Mouse (Mus musculus): Measurements from ENCODE around the gene Tank. TPM values are rescaled to one million over a fixed set of nuclear protein-coding genes. Genes with fewer than 3 reads are reported as not detected.

The Tank gene
- polyA plus RNA-seq, 1 experiment from 2014 or later, result 36.8 TPM

DNA sequence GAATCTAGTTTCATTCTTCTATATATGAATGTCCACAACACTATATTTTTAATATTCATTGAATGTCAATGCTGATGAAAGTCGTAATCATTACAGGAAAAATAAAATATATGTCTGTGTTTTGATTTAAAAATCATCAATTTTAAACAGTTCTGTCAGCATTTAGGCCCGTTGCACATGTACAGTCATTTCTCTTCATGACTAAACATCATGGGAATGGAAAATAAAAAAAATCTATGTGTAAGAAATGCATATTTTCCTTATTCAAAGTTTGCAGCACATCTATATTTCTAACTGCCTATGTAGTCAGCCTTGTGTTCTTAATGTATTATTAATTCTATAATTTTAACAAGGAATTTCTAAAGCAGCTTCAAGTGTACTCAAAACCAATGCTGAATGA lies 12.4 kb downstream of the Tank start:
- Histone ChIP-seq H3K27ac (ENCODE audit: low read depth, low read length) (no peak overlapping the region), H3K4me2 (ENCODE audit: low read length) (no peak overlapping the region), H3K4me3 (ENCODE audit: low read depth, low read length) (no peak overlapping the region), H3K36me3 (ENCODE audit: control insufficient read depth, insufficient read depth, low read length) (no peaks in the 10 kb centered on the region), H3K4me1 (ENCODE audit: control insufficient read depth, insufficient read depth, low read length) (no peaks in the 10 kb centered on the region), H3K9me3 (replicated peaks; ENCODE audit: control insufficient read depth, low read length) (no peaks in the 10 kb centered on the region), H3K9ac (ENCODE audit: low read length) (no peak overlapping the region), H3K27me3 (replicated peaks; ENCODE audit: control insufficient read depth, insufficient read depth, low read length) (no peaks in the 10 kb centered on the region)
- no peak for ATAC-seq
- 90% methylated on average over 2 of the region's 2 CpGs for WGBS
- no peak for DNase-seq (ENCODE audit: low spot score)

GRCm38 (mm10) chr2:61592095-61592494 lies 13.7 kb downstream of the Tank start:
- Histone ChIP-seq H3K36me3 (ENCODE audit: control insufficient read depth, insufficient read depth, low read length) (no peaks in the 10 kb centered on the region), H3K4me2 (ENCODE audit: low read length) (no peak overlapping the region), H3K27ac (ENCODE audit: low read depth, low read length) (no peak overlapping the region), H3K4me3 (ENCODE audit: low read depth, low read length) (no peak overlapping the region), H3K27me3 (replicated peaks; ENCODE audit: control insufficient read depth, insufficient read depth, low read length) (no peaks in the 10 kb centered on the region), H3K4me1 (ENCODE audit: control insufficient read depth, insufficient read depth, low read length) (no peaks in the 10 kb centered on the region), H3K9ac (ENCODE audit: low read length) (no peak overlapping the region), H3K9me3 (replicated peaks; ENCODE audit: control insufficient read depth, low read length) (no peaks in the 10 kb centered on the region)
- DNase-seq (ENCODE audit: low spot score) (no peak), ATAC-seq (no peak)
- 90% methylated on average over 3 of the region's 3 CpGs for WGBS

GRCm38 (mm10) chr2:61592699-61593029 lies 14.3 kb downstream of the Tank start:
- peak overlapping the region; percentile 56 for H3K4me2 ChIP-seq (ENCODE audit: low read length)
- peak overlapping the region; percentile 75 for H3K4me3 ChIP-seq (ENCODE audit: low read depth, low read length)
- no peaks in the 10 kb centered on the region for H3K4me1 ChIP-seq (ENCODE audit: control insufficient read depth, insufficient read depth, low read length)
- H3K9ac ChIP-seq (ENCODE audit: low read length), result peak overlapping the region; percentile 75
- H3K27me3 ChIP-seq (replicated peaks; ENCODE audit: control insufficient read depth, insufficient read depth, low read length), result no peaks in the 10 kb centered on the region
- H3K36me3 ChIP-seq (ENCODE audit: control insufficient read depth, insufficient read depth, low read length), result no peaks in the 10 kb centered on the region
- WGBS, result 19% methylated on average over 5 of the region's 5 CpGs
- H3K9me3 ChIP-seq (replicated peaks; ENCODE audit: control insufficient read depth, low read length), result no peaks in the 10 kb centered on the region
- DNase-seq (ENCODE audit: low spot score) (no peak), ATAC-seq (no peak)
- no peak overlapping the region for H3K27ac ChIP-seq (ENCODE audit: low read depth, low read length)

DNA sequence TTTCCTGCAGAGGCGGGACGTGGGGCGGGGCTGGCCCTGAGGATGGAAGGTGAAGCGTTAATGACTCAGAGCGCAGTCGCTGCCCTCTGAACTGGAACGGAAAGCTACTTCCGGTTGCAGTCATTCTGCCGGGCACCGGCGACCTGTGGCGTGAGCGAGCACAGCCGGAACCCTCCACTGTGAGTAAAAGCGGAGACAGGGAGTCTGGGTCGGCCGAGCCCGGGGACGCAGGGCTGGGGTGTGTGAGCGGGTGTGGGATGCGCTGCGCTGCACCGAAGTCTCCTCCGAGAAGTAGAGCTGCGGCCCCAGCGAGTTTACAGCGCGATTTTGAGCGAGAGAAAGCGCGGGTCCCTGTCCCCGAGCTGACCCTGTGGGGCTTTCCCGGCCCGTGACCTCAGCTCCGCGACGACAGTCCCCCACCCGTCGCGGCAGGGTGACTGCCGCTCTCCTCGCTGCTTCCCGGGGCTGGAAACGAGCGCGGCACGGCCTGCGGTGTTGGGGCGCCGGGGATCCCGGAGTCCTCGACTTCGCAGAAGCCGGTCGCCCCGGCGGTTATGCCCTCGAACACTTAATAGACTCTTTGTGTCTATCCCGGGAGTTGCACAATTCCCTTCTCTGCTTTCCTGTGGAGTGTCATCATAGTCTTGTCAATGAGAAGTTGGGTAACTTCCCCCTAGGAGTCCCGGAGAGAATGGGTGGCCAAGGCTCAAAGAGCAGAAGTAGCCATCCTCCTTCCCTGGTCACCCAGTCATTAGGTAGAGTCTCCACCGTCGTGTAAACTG lies 14.8 kb downstream of the Tank start:
- peak overlapping the region; percentile 60 for H3K27ac ChIP-seq (ENCODE audit: low read depth, low read length)
- H3K4me3 ChIP-seq (ENCODE audit: low read depth, low read length), result peak overlapping the region; percentile 75
- H3K36me3 ChIP-seq (ENCODE audit: control insufficient read depth, insufficient read depth, low read length), result no peaks in the 10 kb centered on the region
- ATAC-seq (peak; percentile 95), DNase-seq (ENCODE audit: low spot score) (peak; percentile 87)
- peak overlapping the region; percentile 75 for H3K9ac ChIP-seq (ENCODE audit: low read length)
- no peaks in the 10 kb centered on the region for H3K4me1 ChIP-seq (ENCODE audit: control insufficient read depth, insufficient read depth, low read length)
- no peaks in the 10 kb centered on the region for H3K9me3 ChIP-seq (replicated peaks; ENCODE audit: control insufficient read depth, low read length)
- H3K4me2 ChIP-seq (ENCODE audit: low read length), result peak overlapping the region; percentile 56
- WGBS, result under 1% methylated on average over 62 of the region's 62 CpGs
- no peaks in the 10 kb centered on the region for H3K27me3 ChIP-seq (replicated peaks; ENCODE audit: control insufficient read depth, insufficient read depth, low read length)

GRCm38 (mm10) chr2:61593871-61594304 lies 15.5 kb downstream of the Tank start:
- peak overlapping the region; percentile 75 for H3K4me3 ChIP-seq (ENCODE audit: low read depth, low read length)
- H3K27ac ChIP-seq (ENCODE audit: low read depth, low read length), result no peak overlapping the region
- H3K9ac ChIP-seq (ENCODE audit: low read length), result peak overlapping the region; percentile 75
- no peaks in the 10 kb centered on the region for H3K4me1 ChIP-seq (ENCODE audit: control insufficient read depth, insufficient read depth, low read length)
- no peaks in the 10 kb centered on the region for H3K36me3 ChIP-seq (ENCODE audit: control insufficient read depth, insufficient read depth, low read length)
- peak; percentile 19 for DNase-seq (ENCODE audit: low spot score)
- ATAC-seq, result no peak
- H3K4me2 ChIP-seq (ENCODE audit: low read length), result peak overlapping the region; percentile 56
- no peaks in the 10 kb centered on the region for H3K9me3 ChIP-seq (replicated peaks; ENCODE audit: control insufficient read depth, low read length)
- under 1% methylated on average over 12 of the region's 12 CpGs for WGBS
- no peaks in the 10 kb centered on the region for H3K27me3 ChIP-seq (replicated peaks; ENCODE audit: control insufficient read depth, insufficient read depth, low read length)

GRCm38 (mm10) chr2:61599730-61600129 lies 21.3 kb downstream of the Tank start:
- DNase-seq (ENCODE audit: low spot score) (no peak), ATAC-seq (no peak)
- 86% methylated on average over 1 of the region's 1 CpGs for WGBS
- H3K9ac ChIP-seq (ENCODE audit: low read length), result no peak overlapping the region
- H3K9me3 ChIP-seq (replicated peaks; ENCODE audit: control insufficient read depth, low read length), result no peaks in the 10 kb centered on the region
- H3K27me3 ChIP-seq (replicated peaks; ENCODE audit: control insufficient read depth, insufficient read depth, low read length), result no peaks in the 10 kb centered on the region
- H3K27ac ChIP-seq (ENCODE audit: low read depth, low read length), result no peak overlapping the region
- no peak overlapping the region for H3K4me2 ChIP-seq (ENCODE audit: low read length)
- H3K4me1 ChIP-seq (ENCODE audit: control insufficient read depth, insufficient read depth, low read length), result no peaks in the 10 kb centered on the region
- H3K4me3 ChIP-seq (ENCODE audit: low read depth, low read length), result no peak overlapping the region
- H3K36me3 ChIP-seq (ENCODE audit: control insufficient read depth, insufficient read depth, low read length), result no peaks in the 10 kb centered on the region

- no peaks in the 10 kb centered on the region for H3K36me3 ChIP-seq (ENCODE audit: control insufficient read depth, insufficient read depth, low read length)
- no peak overlapping the region for H3K4me3 ChIP-seq (ENCODE audit: low read depth, low read length)
- no peak overlapping the region for H3K27ac ChIP-seq (ENCODE audit: low read depth, low read length)
- no peak overlapping the region for H3K4me2 ChIP-seq (ENCODE audit: low read length)
- H3K9ac ChIP-seq (ENCODE audit: low read length), result no peak overlapping the region
- no peak for DNase-seq (ENCODE audit: low spot score)
- H3K9me3 ChIP-seq (replicated peaks; ENCODE audit: control insufficient read depth, low read length), result no peaks in the 10 kb centered on the region
- WGBS, result 72% methylated on average over 3 of the region's 3 CpGs
- no peaks in the 10 kb centered on the region for H3K27me3 ChIP-seq (replicated peaks; ENCODE audit: control insufficient read depth, insufficient read depth, low read length)
- ATAC-seq, result no peak
- no peaks in the 10 kb centered on the region for H3K4me1 ChIP-seq (ENCODE audit: control insufficient read depth, insufficient read depth, low read length)
Observed at GRCm38 (mm10) chr2:61603461-61603860, 25.1 kb downstream of the Tank start.

GRCm38 (mm10) chr2:61606942-61607341 lies 28.6 kb downstream of the Tank start:
- H3K4me2 ChIP-seq (ENCODE audit: low read length), result no peak overlapping the region
- H3K27ac ChIP-seq (ENCODE audit: low read depth, low read length), result no peak overlapping the region
- no peaks in the 10 kb centered on the region for H3K27me3 ChIP-seq (replicated peaks; ENCODE audit: control insufficient read depth, insufficient read depth, low read length)
- ATAC-seq (no peak), DNase-seq (ENCODE audit: low spot score) (no peak)
- no peak overlapping the region for H3K9ac ChIP-seq (ENCODE audit: low read length)
- WGBS, result 90% methylated on average over 1 of the region's 1 CpGs
- H3K4me1 ChIP-seq (ENCODE audit: control insufficient read depth, insufficient read depth, low read length), result no peaks in the 10 kb centered on the region
- H3K9me3 ChIP-seq (replicated peaks; ENCODE audit: control insufficient read depth, low read length), result no peaks in the 10 kb centered on the region
- no peaks in the 10 kb centered on the region for H3K36me3 ChIP-seq (ENCODE audit: control insufficient read depth, insufficient read depth, low read length)
- H3K4me3 ChIP-seq (ENCODE audit: low read depth, low read length), result no peak overlapping the region

- H3K9me3 ChIP-seq (replicated peaks; ENCODE audit: control insufficient read depth, low read length), result no peaks in the 10 kb centered on the region
- no peak overlapping the region for H3K4me3 ChIP-seq (ENCODE audit: low read depth, low read length)
- H3K9ac ChIP-seq (ENCODE audit: low read length), result no peak overlapping the region
- H3K4me1 ChIP-seq (ENCODE audit: control insufficient read depth, insufficient read depth, low read length), result no peaks in the 10 kb centered on the region
- DNase-seq (ENCODE audit: low spot score), result peak; percentile 50
- no peak overlapping the region for H3K27ac ChIP-seq (ENCODE audit: low read depth, low read length)
- H3K27me3 ChIP-seq (replicated peaks; ENCODE audit: control insufficient read depth, insufficient read depth, low read length), result no peaks in the 10 kb centered on the region
- ATAC-seq, result 0 out of 2 replicates have a peak, but pooled peaks have one; percentile 34
- peaks cover 10% of the 10 kb centered on the region; the same call in 1 of the 2 replicates for H3K36me3 ChIP-seq (ENCODE audit: control insufficient read depth, insufficient read depth, low read length)
- H3K4me2 ChIP-seq (ENCODE audit: low read length), result no peak overlapping the region
Observed at GRCm38 (mm10) chr2:61623996-61624395, 45.6 kb downstream of the Tank start.
